Mouse (Mus musculus) midbrain, embryonic 16.5 days (tissue): ENCODE results near the gene C130032M10Rik. TPM values are rescaled to one million over a fixed set of nuclear protein-coding genes. Genes with fewer than 3 reads are reported as not detected.

ENCODE experiments used
- ATAC-seq: fragments of 200-750 bp; cut with Nextera tagmentation; 2 replicates; pipeline ENCODE4 v1.8.0; 2017; ENCODE audit warnings: moderate TSS enrichment
- H3K27ac ChIP-seq: fragments of 300-500 bp; sonication (generic); 2 replicates; pipeline ENCODE4 v1.5.1; 2014; ENCODE audit warnings: mild to moderate bottlenecking, low read length, mixed read lengths
- H3K27me3 ChIP-seq: fragments of 300-500 bp; sonication (generic); 2 replicates; pipeline ENCODE4 v1.6.1; 2014; ENCODE audit warnings: low read depth, low read length, mixed read lengths; ENCODE audit not compliant: control insufficient read depth, insufficient read depth
- H3K36me3 ChIP-seq: fragments of 300-500 bp; sonication (generic); 2 replicates; pipeline ENCODE4 v1.6.1; 2014; ENCODE audit warnings: mild to moderate bottlenecking, low read length, moderate library complexity, mixed read lengths; ENCODE audit not compliant: control insufficient read depth, insufficient read depth
- H3K4me1 ChIP-seq: fragments of 300-500 bp; sonication (generic); 2 replicates; pipeline ENCODE4 v1.6.1; 2014; ENCODE audit warnings: mild to moderate bottlenecking, low read length, mixed read lengths; ENCODE audit not compliant: control insufficient read depth, insufficient read depth
- H3K4me2 ChIP-seq: fragments of 300-500 bp; sonication (generic); 2 replicates; pipeline ENCODE4 v1.6.1; 2014; ENCODE audit warnings: mild to moderate bottlenecking, low read length, mixed read lengths
- H3K4me3 ChIP-seq: fragments of 300-500 bp; sonication (generic); 2 replicates; pipeline ENCODE4 v1.5.1; 2014; ENCODE audit warnings: low read depth, mild to moderate bottlenecking, low read length, moderate library complexity, mixed read lengths
- H3K9ac ChIP-seq: fragments of 300-500 bp; sonication (generic); 2 replicates; pipeline ENCODE4 v1.6.1; 2014; ENCODE audit warnings: low read depth, low read length, mixed read lengths
- H3K9me3 ChIP-seq: fragments of 300-500 bp; sonication (generic); replicated peaks from 2 replicates; pipeline ENCODE4 v1.6.1; 2014; ENCODE audit warnings: mild to moderate bottlenecking, low read length, mixed read lengths; ENCODE audit not compliant: control insufficient read depth, poor library complexity, severe bottlenecking
- WGBS: fragments of 180-500 bp; shearing (Covaris S2); extraction: QIAGEN DNeasy Blood & Tissue Kit; methylation state at CpG from one replicate; pipeline ENCODE4 v1.1.7; 2014; 5-methylcytosine and 5-hydroxymethylcytosine counted together
- polyA plus RNA-seq: library from polyadenylated mRNA; unstranded; fragments of >200 nt; fragmentation: Nextera tagmentation; extraction: Ambion mirVana; gene quantifications from 2 replicates; pipeline ENCODE4 v1.2.1, GENCODE M21; 2015

Gene C130032M10Rik
- polyA plus RNA-seq, 1 experiment from 2014 or later = not detected

GRCm38 (mm10) chr9:114536628-114537027, 21.1 kb downstream of the C130032M10Rik start:
- Histone ChIP-seq H3K4me2 (no peak overlapping the region), H3K27me3 (no peaks in the 10 kb centered on the region), H3K27ac (no peak overlapping the region), H3K36me3 (no peaks in the 10 kb centered on the region), H3K9me3 (no peaks in the 10 kb centered on the region), H3K4me1 (no peaks in the 10 kb centered on the region), H3K4me3 (no peak overlapping the region), H3K9ac (no peak overlapping the region)
- WGBS = 34% methylated on average over 2 of the region's 2 CpGs
- ATAC-seq = no peak

GRCm38 (mm10) chr9:114538996-114539563, 23.6 kb downstream of the C130032M10Rik start:
- Histone ChIP-seq H3K4me1 (no peaks in the 10 kb centered on the region), H3K4me3 (no peak overlapping the region), H3K4me2 (no peak overlapping the region), H3K27me3 (no peaks in the 10 kb centered on the region), H3K9ac (no peak overlapping the region), H3K36me3 (no peaks in the 10 kb centered on the region), H3K27ac (no peak overlapping the region), H3K9me3 (no peaks in the 10 kb centered on the region)
- 72% methylated on average over 7 of the region's 7 CpGs for WGBS
- no peak for ATAC-seq

GRCm38 (mm10) chr9:114541279-114541741, 25.8 kb downstream of the C130032M10Rik start:
- Histone ChIP-seq H3K4me1 (no peaks in the 10 kb centered on the region), H3K9ac (no peak overlapping the region), H3K27me3 (no peaks in the 10 kb centered on the region), H3K9me3 (no peaks in the 10 kb centered on the region), H3K4me2 (no peak overlapping the region), H3K27ac (no peak overlapping the region), H3K36me3 (no peaks in the 10 kb centered on the region), H3K4me3 (no peak overlapping the region)
- 38% methylated on average over 1 of the region's 1 CpGs for WGBS
- ATAC-seq = no peak

GRCm38 (mm10) chr9:114543882-114544753, 28.6 kb downstream of the C130032M10Rik start:
- H3K4me3 ChIP-seq = no peak overlapping the region
- no peak overlapping the region for H3K9ac ChIP-seq
- no peaks in the 10 kb centered on the region for H3K4me1 ChIP-seq
- no peaks in the 10 kb centered on the region for H3K27me3 ChIP-seq
- 58% methylated on average over 17 of the region's 17 CpGs for WGBS
- H3K9me3 ChIP-seq = no peaks in the 10 kb centered on the region
- H3K4me2 ChIP-seq = no peak overlapping the region
- ATAC-seq = no peak
- no peak overlapping the region for H3K27ac ChIP-seq
- no peaks in the 10 kb centered on the region for H3K36me3 ChIP-seq

GRCm38 (mm10) chr9:114544754-114545393, 29.4 kb downstream of the C130032M10Rik start:
- no peak overlapping the region for H3K4me3 ChIP-seq
- no peak for ATAC-seq

GRCm38 (mm10) chr9:114546765-114547164, 31.3 kb downstream of the C130032M10Rik start:
- Histone ChIP-seq H3K9ac (no peak overlapping the region), H3K4me2 (no peak overlapping the region), H3K9me3 (no peaks in the 10 kb centered on the region), H3K4me3 (no peak overlapping the region), H3K36me3 (no peaks in the 10 kb centered on the region), H3K27me3 (no peaks in the 10 kb centered on the region), H3K27ac (no peak overlapping the region), H3K4me1 (no peaks in the 10 kb centered on the region)
- no peak for ATAC-seq
- whole genome bisulfite sequencing = 73% methylated on average over 12 of the region's 12 CpGs

More at GRCm38 (mm10) chr9:114544754-114545393, 29.4 kb downstream of the C130032M10Rik start:
- no peaks in the 10 kb centered on the region for H3K4me1 ChIP-seq
- no peaks in the 10 kb centered on the region for H3K27me3 ChIP-seq
- WGBS = 26% methylated on average over 9 of the region's 9 CpGs
- H3K4me2 ChIP-seq = no peak overlapping the region
- no peak overlapping the region for H3K27ac ChIP-seq
- H3K9ac ChIP-seq = no peak overlapping the region
- no peaks in the 10 kb centered on the region for H3K9me3 ChIP-seq
- H3K36me3 ChIP-seq = no peaks in the 10 kb centered on the region

GRCm38 (mm10) chr9:114547643-114548077, 32.2 kb downstream of the C130032M10Rik start:
- Histone ChIP-seq H3K4me3 (no peak overlapping the region), H3K36me3 (no peaks in the 10 kb centered on the region)
- no peak for ATAC-seq

GRCm38 (mm10) chr9:114548496-114548895, 33.0 kb downstream of the C130032M10Rik start:
- Histone ChIP-seq H3K27ac (no peak overlapping the region), H3K36me3 (no peaks in the 10 kb centered on the region), H3K4me3 (no peak overlapping the region), H3K27me3 (no peaks in the 10 kb centered on the region), H3K4me1 (no peaks in the 10 kb centered on the region), H3K9ac (no peak overlapping the region), H3K4me2 (no peak overlapping the region), H3K9me3 (no peaks in the 10 kb centered on the region)
- no peak for ATAC-seq
- WGBS = 35% methylated on average over 4 of the region's 4 CpGs

More at GRCm38 (mm10) chr9:114547643-114548077, 32.2 kb downstream of the C130032M10Rik start:
- H3K9ac ChIP-seq = no peak overlapping the region
- no peak overlapping the region for H3K4me2 ChIP-seq
- no peaks in the 10 kb centered on the region for H3K27me3 ChIP-seq
- H3K4me1 ChIP-seq = no peaks in the 10 kb centered on the region
- 38% methylated on average over 6 of the region's 6 CpGs for WGBS
- no peak overlapping the region for H3K27ac ChIP-seq
- no peaks in the 10 kb centered on the region for H3K9me3 ChIP-seq
